Mouse (Mus musculus): ENCODE data around the gene Dhx29. TPM values are rescaled to one million over a fixed set of nuclear protein-coding genes. Genes with fewer than 3 reads are reported as not detected.
A peak's percentile ranks its signal among the peaks of the same experiment; 100 is the strongest.
"Not testable (repeated sequence)": the region's sequence is repeated elsewhere in the genome, so short reads cannot be mapped to it uniquely, and the experiment has no call there.

The Dhx29 gene
- polyA plus RNA-seq, 1 experiment from 2014 or later, result 21.3 TPM

DNA sequence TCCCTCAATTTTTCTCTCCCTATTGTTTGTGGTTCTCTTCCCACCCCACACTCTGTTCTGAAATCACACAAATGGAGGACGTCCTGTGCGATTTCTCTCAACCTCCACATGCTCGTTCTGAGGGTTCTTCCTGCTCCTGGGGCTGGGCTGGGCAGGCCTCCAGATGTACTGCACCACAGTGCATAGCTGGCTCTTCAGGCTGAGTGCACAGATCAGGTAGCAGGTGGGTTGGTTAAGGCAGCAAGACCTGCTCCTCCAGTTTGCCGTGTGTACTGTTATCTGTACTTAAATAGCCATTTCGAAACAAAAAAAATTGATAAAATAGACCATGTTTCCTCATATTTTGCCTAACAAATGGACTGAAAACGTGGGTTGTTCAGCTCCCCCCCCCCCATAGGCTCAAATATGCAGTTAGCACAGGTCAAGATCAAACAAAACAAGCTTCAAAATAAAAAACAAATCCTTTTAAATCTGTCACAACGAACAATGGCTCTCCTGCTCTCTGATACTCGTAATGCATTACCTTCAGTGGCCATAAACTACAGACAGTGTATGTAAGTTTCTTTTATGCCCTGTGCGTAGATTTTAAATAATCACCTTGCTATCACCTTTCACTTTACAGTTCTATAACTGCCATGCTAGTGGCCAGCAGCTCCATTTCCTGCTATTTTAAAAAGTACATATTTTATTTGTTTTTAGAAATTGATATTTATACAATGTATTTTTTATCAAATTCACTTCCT lies 73.5 kb downstream of the Dhx29 start:
- peak; percentile 94 for ATAC-seq (ENCODE audit: low read depth)
- no peak overlapping the region for H3K4me2 ChIP-seq (ENCODE audit: low read depth, low read length)
- no peak overlapping the region for H3K9ac ChIP-seq (ENCODE audit: low read depth, low read length)
- H3K36me3 ChIP-seq (ENCODE audit: control insufficient read depth, insufficient read depth, low read length), result no peaks in the 10 kb centered on the region
- 60% methylated on average over 9 of the region's 9 CpGs for WGBS
- H3K27ac ChIP-seq (replicated peaks; ENCODE audit: low read depth, low read length), result no peak overlapping the region
- H3K27me3 ChIP-seq (replicated peaks; ENCODE audit: control insufficient read depth, insufficient read depth, low read length), result peaks cover 54% of the 10 kb centered on the region
- DNase-seq (ENCODE audit: low spot score), result peak; percentile 84
- H3K9me3 ChIP-seq (ENCODE audit: control insufficient read depth, low read length), result no peaks in the 10 kb centered on the region
- no peak overlapping the region for H3K4me3 ChIP-seq (ENCODE audit: low read depth, low read length)
- H3K4me1 ChIP-seq (ENCODE audit: control insufficient read depth, insufficient read depth, low read length), result no peaks in the 10 kb centered on the region

DNA sequence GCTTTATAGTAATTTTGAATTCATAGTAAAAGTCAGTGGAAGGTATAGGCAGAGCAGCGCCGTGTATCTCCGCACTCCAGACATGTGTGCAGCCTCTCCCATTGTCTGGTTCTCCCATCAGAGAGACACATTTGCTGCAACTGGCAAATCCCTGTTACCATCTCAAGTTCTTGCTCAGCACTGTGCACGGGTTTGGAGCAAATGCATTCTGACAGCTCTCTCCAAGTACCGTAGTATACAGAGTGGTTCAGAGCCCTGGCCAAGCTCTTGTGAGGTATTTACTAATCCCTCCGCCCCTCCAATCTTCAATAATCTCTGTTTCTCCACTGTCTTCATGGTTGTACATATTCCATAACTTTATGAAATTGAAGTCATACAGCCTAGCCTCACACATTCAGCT lies 85.4 kb downstream of the Dhx29 start:
- WGBS, result 71% methylated on average over 6 of the region's 6 CpGs
- peak; percentile 50; the same call in 1 of the 2 replicates for ATAC-seq (ENCODE audit: low read depth)
- Histone ChIP-seq H3K27me3 (replicated peaks; ENCODE audit: control insufficient read depth, insufficient read depth, low read length) (no peaks in the 10 kb centered on the region), H3K36me3 (ENCODE audit: control insufficient read depth, insufficient read depth, low read length) (no peaks in the 10 kb centered on the region), H3K4me2 (ENCODE audit: low read depth, low read length) (peak overlapping the region; percentile 38; the same call in 1 of the 2 replicates), H3K9ac (ENCODE audit: low read depth, low read length) (no peak overlapping the region), H3K9me3 (ENCODE audit: control insufficient read depth, low read length) (no peaks in the 10 kb centered on the region), H3K4me3 (ENCODE audit: low read depth, low read length) (no peak overlapping the region), H3K4me1 (ENCODE audit: control insufficient read depth, insufficient read depth, low read length) (no peaks in the 10 kb centered on the region), H3K27ac (replicated peaks; ENCODE audit: low read depth, low read length) (no peak overlapping the region)
- DNase-seq (ENCODE audit: low spot score), result no peak

DNA sequence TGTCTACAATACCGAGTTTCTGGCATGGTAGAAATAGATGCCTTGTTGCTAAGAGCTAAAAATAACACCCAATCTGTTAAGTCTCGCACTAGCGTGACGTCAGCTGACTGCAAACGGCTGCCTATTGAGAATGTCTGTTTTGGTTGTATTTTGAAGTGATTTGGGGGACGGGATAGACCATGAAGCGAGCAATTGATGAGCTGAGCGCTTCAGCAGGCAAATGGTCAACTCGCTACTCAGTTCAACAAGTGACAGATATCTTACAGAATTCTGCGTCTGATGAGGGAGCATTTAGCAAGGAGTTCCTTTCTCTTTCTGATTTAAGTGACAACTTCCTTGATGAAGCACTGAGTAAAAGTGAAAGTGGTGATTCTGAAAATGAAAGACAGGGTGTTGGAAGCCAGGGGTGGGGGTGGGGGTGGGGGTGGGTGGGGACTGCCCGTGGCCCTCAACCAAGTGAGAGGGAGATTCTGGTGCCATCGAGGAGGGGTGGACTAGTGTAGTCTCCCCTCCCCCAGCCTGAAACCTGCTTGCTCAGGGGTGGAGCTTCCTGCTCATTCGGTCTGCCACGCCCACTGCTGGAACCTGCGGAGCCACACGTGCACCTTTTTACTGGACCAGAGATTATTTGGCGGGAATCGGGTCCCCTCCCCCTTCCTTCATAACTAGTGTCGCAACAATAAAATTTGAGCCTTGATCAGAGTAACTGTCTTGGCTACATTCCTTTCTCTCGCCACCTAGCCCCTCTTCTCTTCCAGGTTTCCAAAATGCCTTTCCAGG lies 86.1 kb downstream of the Dhx29 start:
- H3K4me1 ChIP-seq (ENCODE audit: control insufficient read depth, insufficient read depth, low read length); H3K9ac ChIP-seq (ENCODE audit: low read depth, low read length); DNase-seq (ENCODE audit: low spot score); ATAC-seq (ENCODE audit: low read depth); H3K9me3 ChIP-seq (ENCODE audit: control insufficient read depth, low read length); H3K36me3 ChIP-seq (ENCODE audit: control insufficient read depth, insufficient read depth, low read length); H3K27ac ChIP-seq (replicated peaks; ENCODE audit: low read depth, low read length); H3K27me3 ChIP-seq (replicated peaks; ENCODE audit: control insufficient read depth, insufficient read depth, low read length): not testable (repeated sequence)
- 42% methylated on average over 18 of the region's 20 CpGs for WGBS
- H3K4me3 ChIP-seq (ENCODE audit: low read depth, low read length), result peak overlapping the region; percentile 15; the same call in 1 of the 2 replicates
- H3K4me2 ChIP-seq (ENCODE audit: low read depth, low read length), result peak overlapping the region; percentile 38

Other genes starting within 250 kb of the Dhx29 start
- gene Plpp1, start 126.7 kb upstream of the Dhx29 start, polyA plus RNA-seq (2014; fragmentation: Nextera tagmentation; extraction: Ambion mirVana), result 60.5 and 64.6 TPM in 2 replicates
- gene Mtrex, start 56 bp upstream of the Dhx29 start, polyA plus RNA-seq (2014; fragmentation: Nextera tagmentation; extraction: Ambion mirVana), result 56.6 and 63.6 TPM in 2 replicates
- 4.1 and 9.0 TPM in 2 replicates for gene Ccno, start 60.3 kb downstream of the Dhx29 start, polyA plus RNA-seq (2014; fragmentation: Nextera tagmentation; extraction: Ambion mirVana)
- gene Mcidas, start 66.4 kb downstream of the Dhx29 start, polyA plus RNA-seq (2014; fragmentation: Nextera tagmentation; extraction: Ambion mirVana), result 1.8 and 4.1 TPM in 2 replicates
- 0.46 and 2.0 TPM in 2 replicates for gene Cdc20b, start 107.7 kb downstream of the Dhx29 start, polyA plus RNA-seq (2014; fragmentation: Nextera tagmentation; extraction: Ambion mirVana)
- gene Gpx8, start 119.0 kb downstream of the Dhx29 start, polyA plus RNA-seq (2014; fragmentation: Nextera tagmentation; extraction: Ambion mirVana), result 210 and 222 TPM in 2 replicates
- 0.46 TPM in 1 of 2 replicates, not detected in the other for gene Gzma, start 173.5 kb downstream of the Dhx29 start, polyA plus RNA-seq (2014; fragmentation: Nextera tagmentation; extraction: Ambion mirVana)

Data from embryonic facial prominence, embryonic 14.5 days (tissue).